15 mouse cellular contexts compared by ENCODE assay signal in genomic region chr5:101713064-101713613, GRCm38 (mm10). TPM values are rescaled to one million over a fixed set of nuclear protein-coding genes. Genes with fewer than 3 reads are reported as not detected.
A peak's percentile ranks its signal among the peaks of the same experiment; 100 is the strongest.
DNase-seq lines count a peak whose midpoint lies in the region; ATAC-seq and TF ChIP-seq lines count a peak whose summit lies in the region.
"Had no signal": no experiment of that assay in that cellular context is flagged by ENCODE, and none has a peak within 500 bp of the region (broad histone marks: within the 10 kb centered on the region; RNA-seq: fewer than 3 reads in every experiment).

No protein-coding gene starts in this region.

- DNase-seq in kidney, adult 2 months = peak; percentile 52
- DNase-seq in ES-E14 (ENCODE audit: low read depth, low spot score) = peak; percentile 39
- DNase-seq in kidney, postnatal 0 days (ENCODE audit: low spot score) = peak; percentile 31
- DNase-seq in urinary bladder, adult 2 months (ENCODE audit: low spot score) = no peak
- DNase-seq in thymus, postnatal 14 days = no peak
- DNase-seq: adrenal gland, postnatal 36 days; layer of hippocampus, adult 9-11 months; right cerebral cortex, postnatal 4 days had no signal

- H3K9ac ChIP-seq in kidney, embryonic 15.5 days = no peak overlapping the region
- H3K9ac ChIP-seq in ES-E14 (ENCODE audit: insufficient read depth, low read depth, low read length, poor library complexity, severe bottlenecking) = no peak overlapping the region
- H3K9ac ChIP-seq in kidney, postnatal 0 days (ENCODE audit: low read depth, low read length) = no peak overlapping the region
- H3K9ac ChIP-seq: limb, embryonic 15.5 days; neural tube, embryonic 15.5 days had no signal

- H3K4me2 ChIP-seq in kidney, embryonic 15.5 days = no peak overlapping the region
- no peak overlapping the region for H3K4me2 ChIP-seq in kidney, postnatal 0 days (ENCODE audit: low read length)
- H3K4me2 ChIP-seq: limb, embryonic 15.5 days; midbrain, embryonic 11.5 days; neural tube, embryonic 15.5 days had no signal

- H3K36me3 ChIP-seq in kidney, adult 2 months (ENCODE audit: control insufficient read depth, insufficient read depth, low read length) = no peaks in the 10 kb centered on the region
- no peaks in the 10 kb centered on the region for H3K36me3 ChIP-seq in kidney, embryonic 15.5 days
- no peaks in the 10 kb centered on the region for H3K36me3 ChIP-seq in E14TG2a.4 (ENCODE audit: insufficient read depth, low read length)
- H3K36me3 ChIP-seq in ES-E14 (ENCODE audit: control insufficient read depth, insufficient read depth, low read length, poor library complexity, severe bottlenecking) = no peaks in the 10 kb centered on the region
- no peaks in the 10 kb centered on the region for H3K36me3 ChIP-seq in kidney, postnatal 0 days (ENCODE audit: insufficient read depth, low read length)
- H3K36me3 ChIP-seq: forebrain, embryonic 10.5 days; limb, embryonic 15.5 days; neural tube, embryonic 15.5 days had no signal

- H3K4me1 ChIP-seq in kidney, adult 2 months (ENCODE audit: control insufficient read depth, insufficient read depth, low read length) = no peaks in the 10 kb centered on the region
- H3K4me1 ChIP-seq in kidney, embryonic 15.5 days = no peaks in the 10 kb centered on the region
- H3K4me1 ChIP-seq in E14TG2a.4 (replicated peaks; ENCODE audit: low read depth, low read length) (peaks cover 51% of the 10 kb centered on the region), ES-E14 (ENCODE audit: control insufficient read depth in 2 of 2, insufficient read depth in 2 of 2, low read length in 2 of 2, poor library complexity in 1 of 2) (peaks cover 2 to 6% of the 10 kb centered on the region in 2 experiments; a peak in 2 of 4 replicates)
- no peaks in the 10 kb centered on the region for H3K4me1 ChIP-seq in kidney, postnatal 0 days (replicated peaks; ENCODE audit: insufficient read depth, low read length)
- H3K4me1 ChIP-seq: forebrain, embryonic 10.5 days; limb, embryonic 15.5 days; neural tube, embryonic 15.5 days had no signal

- H3K9me3 ChIP-seq in kidney, embryonic 15.5 days (replicated peaks) = no peaks in the 10 kb centered on the region
- peaks cover 13% of the 10 kb centered on the region for H3K9me3 ChIP-seq in E14TG2a.4 (ENCODE audit: low read length)
- H3K9me3 ChIP-seq in ES-E14 (ENCODE audit: control insufficient read depth, insufficient read depth, low read depth, low read length) = no peaks in the 10 kb centered on the region
- H3K9me3 ChIP-seq in kidney, postnatal 0 days (replicated peaks; ENCODE audit: low read length) = no peaks in the 10 kb centered on the region
- H3K9me3 ChIP-seq: forebrain, embryonic 10.5 days; limb, embryonic 15.5 days; neural tube, embryonic 15.5 days had no signal

- peak; percentile 67 for TF ChIP-seq CTCF in kidney, adult 2 months (conservative IDR thresholded peaks at IDR 0.05; ENCODE audit: insufficient read depth, insufficient read length, low read depth, low read length)
- TF ChIP-seq CTCF in E14TG2a.4 (conservative IDR thresholded peaks at IDR 0.05; ENCODE audit: low read length) = peak; percentile 35
- peak; percentile 73 for TF ChIP-seq CTCF in kidney, postnatal 0 days (IDR thresholded peaks at IDR 0.05; ENCODE audit: low read depth)

- 67% methylated on average over 6 of the region's 6 CpGs for WGBS in kidney, adult 2 months
- 67% methylated on average over 6 of the region's 6 CpGs for WGBS in kidney, embryonic 15.5 days
- 76% methylated on average over 6 of the region's 6 CpGs for WGBS in kidney, postnatal 0 days

- in situ Hi-C loops in ES-E14 (cut with MboI; ENCODE audit: low sequenced_read_pairs in 2 of 2, unreplicated experiment in 2 of 2) = no loop called here

- no peaks in the 10 kb centered on the region for H3K27me3 ChIP-seq in kidney, adult 2 months (replicated peaks; ENCODE audit: control insufficient read depth, insufficient read depth, low read length)
- H3K27me3 ChIP-seq in kidney, embryonic 15.5 days = no peaks in the 10 kb centered on the region
- no peaks in the 10 kb centered on the region for H3K27me3 ChIP-seq in E14TG2a.4 (ENCODE audit: insufficient read depth, low read length)
- no peaks in the 10 kb centered on the region for H3K27me3 ChIP-seq in kidney, postnatal 0 days (ENCODE audit: insufficient read depth, low read length)
- H3K27me3 ChIP-seq: limb, embryonic 15.5 days; neural tube, embryonic 15.5 days had no signal

- no peak overlapping the region for H3K27ac ChIP-seq in kidney, adult 2 months (ENCODE audit: insufficient read depth, low read depth, low read length)
- H3K27ac ChIP-seq in kidney, embryonic 15.5 days = no peak overlapping the region
- peak overlapping the region; percentile 38; the same call in 1 of the 2 replicates for H3K27ac ChIP-seq in ES-E14 (ENCODE audit: insufficient read depth, low read depth, low read length, poor library complexity, severe bottlenecking)
- no peak overlapping the region for H3K27ac ChIP-seq in kidney, postnatal 0 days
- H3K27ac ChIP-seq: forebrain, embryonic 10.5 days; limb, embryonic 15.5 days; neural tube, embryonic 15.5 days had no signal

- TF ChIP-seq POLR2A in kidney, adult 2 months (IDR thresholded peaks at IDR 0.05; ENCODE audit: low read depth, low read length) = no peak

- no peak for ATAC-seq in kidney, embryonic 15.5 days (replicated peaks; ENCODE audit: low FRiP score)
- ATAC-seq in kidney, postnatal 0 days (replicated peaks; ENCODE audit: low FRiP score, low read depth) = 0 out of 2 replicates have a peak, but pooled peaks have one; percentile 13

- no peak overlapping the region for H3K4me3 ChIP-seq in kidney, adult 2 months (ENCODE audit: insufficient read depth, low read depth, low read length)
- H3K4me3 ChIP-seq in kidney, embryonic 15.5 days (replicated peaks) = no peak overlapping the region
- 0 out of 2 replicates have a peak overlapping the region, but pooled peaks have one; percentile 3 for H3K4me3 ChIP-seq in E14TG2a.4 (replicated peaks; ENCODE audit: low read length)
- H3K4me3 ChIP-seq in ES-E14 (ENCODE audit: insufficient read depth in 1 of 2, low read depth in 1 of 2, low read length in 2 of 2, poor library complexity in 1 of 2, severe bottlenecking in 1 of 2) = no peak overlapping the region
- no peak overlapping the region for H3K4me3 ChIP-seq in kidney, postnatal 0 days (replicated peaks; ENCODE audit: low read depth, low read length)
- H3K4me3 ChIP-seq: forebrain, embryonic 10.5 days; limb, embryonic 15.5 days; neural tube, embryonic 15.5 days had no signal

TF ChIP-seq in ES-E14, 5 proteins besides CTCF, POLR2A, EP300 and RAD21:
- peak; percentile 31; the same call in 1 of the 2 replicates for TF ChIP-seq CHD2 (IDR thresholded peaks at IDR 0.05; ENCODE audit: low read depth, low read length)
- no peak for TF ChIP-seq HCFC1 (IDR thresholded peaks at IDR 0.05; ENCODE audit: borderline replicate concordance, insufficient read depth, low read length)

RNA-seq across cellular contexts. Expression of gene Nkx6-1, which starts 48.3 kb away (rescaled TPM):
- polyA plus RNA-seq in kidney, adult 2 months (2012; rRNA removed) = 0.08 and 0.16 TPM in 2 replicates
- polyA plus RNA-seq in kidney, embryonic 15.5 days (2015; fragmentation: Nextera tagmentation; extraction: Ambion mirVana) = 0.55 and 0.90 TPM in 2 replicates
- 0.04 and 0.11 TPM in 2 replicates for total RNA-seq in ES-E14 (2012; rRNA removed)
- polyA plus RNA-seq in kidney, postnatal 0 days (2015; fragmentation: Nextera tagmentation; extraction: Ambion mirVana) = 0.51 and 0.52 TPM in 2 replicates
- 0.11 and 0.15 TPM in 2 replicates for polyA plus RNA-seq in urinary bladder, adult 2 months (2012; rRNA removed)
- total RNA-seq: adrenal gland, postnatal 36 days; granulocyte monocyte progenitor cell, adult 5-6 weeks had no signal

RNA-seq across cellular contexts. Expression of gene Cds1, which starts 51.8 kb away (rescaled TPM):
- polyA plus RNA-seq in kidney, adult 2 months (2012; rRNA removed) = 35.5 and 37.3 TPM in 2 replicates
- 10.9 and 11.8 TPM in 2 replicates for polyA plus RNA-seq in kidney, embryonic 15.5 days (2015; fragmentation: Nextera tagmentation; extraction: Ambion mirVana)
- 4.1 and 8.5 TPM in 2 replicates for total RNA-seq in ES-E14 (2012; rRNA removed)
- polyA plus RNA-seq in kidney, postnatal 0 days (2015; fragmentation: Nextera tagmentation; extraction: Ambion mirVana) = 21.7 and 25.7 TPM in 2 replicates
- polyA plus RNA-seq in urinary bladder, adult 2 months (2012; rRNA removed) = 78.8 and 101 TPM in 2 replicates

Comparison
In these comparisons a context has a peak if more than half of its experiments do, and no peak if none do; other contexts are left out.
1. DNase-seq: peak in kidney, adult 2 months (single experiment), ES-E14 (single experiment) and kidney, postnatal 0 days (single experiment); none in urinary bladder, adult 2 months (single experiment) and thymus, postnatal 14 days (single experiment).
2. Peak in every context shown above with its lines, with median percentiles within 50 percentile points of each other: CTCF ChIP-seq.